Mouse (Mus musculus): ENCODE results near the gene Gpatch1.
"Not testable (repeated sequence)": the region's sequence is repeated elsewhere in the genome, so short reads cannot be mapped to it uniquely, and the experiment has no call there.

The Gpatch1 gene

DNA sequence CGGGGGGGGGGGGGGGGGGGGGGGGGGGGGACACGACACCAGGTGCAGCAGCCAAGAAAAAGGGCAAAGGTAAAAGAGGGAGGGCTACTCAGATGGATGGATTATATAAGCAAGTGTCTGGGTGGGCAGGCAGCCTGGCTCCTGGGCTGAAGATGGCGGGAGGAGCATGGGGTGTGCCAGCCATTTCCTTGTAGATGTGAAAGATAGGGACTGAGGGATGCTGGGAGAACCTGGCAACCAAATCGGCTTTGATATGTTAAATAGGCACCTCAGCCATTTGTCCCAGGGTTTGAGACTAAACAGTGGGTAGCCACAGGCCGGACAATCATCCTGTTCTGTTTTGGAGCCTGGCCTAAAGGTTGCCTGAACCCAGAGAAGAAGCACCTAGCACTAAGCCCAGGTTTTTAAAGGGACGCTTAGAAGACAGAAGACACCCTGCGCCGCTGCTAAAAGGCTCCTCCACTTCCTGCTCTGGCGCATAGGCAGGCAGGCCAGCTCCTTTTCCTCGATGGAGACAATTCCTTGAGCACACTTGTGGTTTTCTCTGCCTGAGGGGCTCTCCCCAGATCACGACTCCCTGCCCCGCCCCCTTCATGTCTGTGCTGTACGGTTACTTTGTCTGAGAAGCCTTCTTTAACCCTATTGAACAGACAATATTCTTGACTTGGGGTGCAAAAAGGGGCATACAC, 4.6 kb upstream of the Gpatch1 start:
- no peak for DNase-seq (ENCODE audit: low spot score)

DNA sequence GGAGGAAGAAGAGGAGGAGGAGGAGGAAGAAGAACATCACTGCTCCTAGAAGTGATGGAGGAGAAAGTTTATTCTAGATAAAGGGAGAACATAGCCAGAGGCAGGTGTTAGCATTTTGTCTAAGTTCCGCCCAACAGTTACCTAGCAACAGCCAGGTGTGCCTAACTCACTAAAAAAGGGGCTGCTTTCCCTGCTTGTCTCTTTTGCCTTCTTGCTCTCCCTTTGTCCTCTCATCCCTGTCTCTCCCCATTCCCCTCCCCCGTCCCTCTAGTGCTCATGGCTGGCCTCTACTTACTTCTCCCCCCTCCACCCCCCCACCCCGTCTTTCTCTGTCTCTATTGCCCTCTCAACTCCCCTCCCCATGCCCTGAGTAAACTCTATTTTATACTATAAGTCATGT, 3.9 kb upstream of the Gpatch1 start:
- DNase-seq (ENCODE audit: low spot score): no peak

DNA sequence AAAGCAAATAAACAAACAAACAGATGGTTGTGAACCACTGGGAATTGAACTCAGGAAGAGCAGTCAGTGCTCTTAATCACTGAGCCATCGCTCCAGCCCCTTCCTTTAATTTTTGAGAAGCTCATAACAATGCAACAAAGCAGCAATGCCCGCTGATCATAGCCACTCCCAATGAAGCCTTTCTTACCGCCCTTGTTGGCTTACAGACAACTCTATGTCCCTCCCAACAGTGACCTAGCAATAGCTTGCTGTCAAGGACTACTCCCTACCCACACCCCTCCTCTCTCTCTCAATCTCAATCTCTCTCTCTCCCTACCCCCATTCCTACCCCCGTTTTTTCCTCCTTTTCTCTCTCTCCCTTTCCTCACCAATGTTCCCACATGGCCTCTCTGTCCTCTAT, 1.5 kb upstream of the Gpatch1 start:
- DNase-seq (ENCODE audit: low spot score): no peak

DNA sequence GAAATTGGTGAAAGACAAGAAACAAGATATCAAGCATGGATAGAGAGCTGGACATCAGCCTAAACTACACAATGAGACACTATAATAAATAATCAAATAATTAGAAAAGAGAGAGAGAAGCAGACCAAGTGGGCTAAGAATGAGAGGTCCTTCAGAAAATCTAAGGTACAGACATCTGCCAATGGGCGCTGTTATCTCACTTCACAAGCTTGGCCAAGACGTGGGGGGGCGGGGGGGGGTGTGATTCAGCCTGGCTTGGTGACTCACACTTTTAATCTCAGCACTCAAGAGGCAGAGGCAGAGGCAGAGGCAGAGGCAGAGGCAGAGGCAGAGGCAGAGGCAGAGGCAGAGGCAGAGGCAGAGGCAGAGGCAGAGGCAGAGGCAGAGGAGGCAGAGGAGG, 981 bp upstream of the Gpatch1 start:
- not testable (repeated sequence) for DNase-seq (ENCODE audit: low spot score)

DNA sequence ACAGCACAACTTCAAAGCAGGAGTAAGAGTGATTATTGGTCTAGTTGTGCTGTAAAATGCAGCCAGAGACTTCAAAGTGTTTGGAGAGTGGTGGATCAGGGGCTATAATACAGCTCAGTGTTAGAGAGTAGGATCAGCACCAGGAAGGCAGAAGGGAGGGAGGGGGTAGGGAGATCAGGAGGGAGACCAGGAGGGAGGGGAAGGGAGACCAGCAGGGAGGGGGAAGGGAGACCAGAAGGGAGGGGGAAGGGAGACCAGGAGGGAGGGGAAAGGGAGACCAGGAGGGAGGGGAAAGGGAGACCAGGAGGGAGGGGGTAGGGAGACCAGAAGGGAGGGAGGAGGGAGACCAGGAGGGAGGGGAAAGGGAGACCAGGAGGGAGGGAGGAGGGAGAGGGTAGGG, 4.1 kb downstream of the Gpatch1 start:
- DNase-seq (ENCODE audit: low spot score): peak; percentile 16

DNA sequence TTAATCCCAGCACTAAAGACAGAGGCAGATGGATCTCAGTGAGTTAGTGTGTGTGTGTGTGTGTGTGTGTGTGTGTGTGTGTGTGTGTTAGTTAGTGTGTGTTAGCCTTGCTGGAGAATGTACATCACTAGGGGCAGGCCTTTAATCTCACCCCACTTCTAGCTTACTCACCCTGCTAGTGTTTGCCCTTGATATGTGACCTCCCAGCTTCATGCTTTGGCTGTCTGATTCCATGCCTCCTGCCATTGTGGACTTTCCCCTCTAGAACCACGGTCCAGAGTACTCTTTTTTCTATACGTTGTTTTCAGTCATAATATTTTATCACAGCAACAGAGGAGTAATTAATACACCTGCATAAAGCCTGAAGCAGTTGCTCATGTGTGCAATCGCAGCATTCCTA, 7.0 kb downstream of the Gpatch1 start:
- DNase-seq (ENCODE audit: low spot score): no peak

DNA sequence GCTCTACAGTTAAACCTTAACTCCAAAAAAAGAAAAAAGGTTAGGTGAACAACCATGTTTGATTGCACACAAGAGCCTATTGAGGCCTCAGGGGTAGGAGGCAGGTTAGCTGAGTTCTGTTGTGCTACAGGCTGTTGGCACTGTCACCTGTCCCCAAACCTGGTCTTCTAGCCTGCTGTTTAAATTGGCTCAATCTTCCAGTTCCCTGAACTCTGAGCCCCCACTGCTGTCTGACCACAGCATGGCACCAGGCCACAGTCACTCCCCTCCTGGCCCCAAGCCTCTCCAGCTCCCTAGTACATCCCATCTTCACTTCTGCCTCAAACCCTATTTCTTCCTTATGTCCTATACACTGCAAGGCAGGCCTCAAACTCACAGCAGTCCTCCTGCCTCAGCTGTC, 17.4 kb downstream of the Gpatch1 start:
- DNase-seq (ENCODE audit: low spot score): no peak

DNA sequence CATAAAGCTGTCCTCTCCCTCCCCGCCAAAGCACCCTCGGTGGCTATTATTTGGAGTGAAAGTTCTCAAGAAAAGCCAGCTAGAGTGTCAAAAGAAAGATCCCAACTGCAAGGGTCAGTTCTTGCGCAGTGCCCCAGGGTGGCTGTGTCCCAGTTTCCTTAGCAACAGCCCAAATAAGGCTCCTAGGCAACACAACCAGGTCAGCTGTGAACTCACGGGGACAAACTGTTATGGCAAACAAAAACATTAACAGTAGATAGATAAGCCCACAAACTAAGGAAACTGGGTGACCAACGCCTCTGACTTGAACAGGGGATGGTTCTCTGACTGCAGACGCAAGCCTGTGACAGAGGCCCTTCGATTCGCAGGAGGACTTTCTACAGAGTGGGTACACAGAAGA, 18.6 kb downstream of the Gpatch1 start:
- DNase-seq (ENCODE audit: low spot score): peak; percentile 67

DNA sequence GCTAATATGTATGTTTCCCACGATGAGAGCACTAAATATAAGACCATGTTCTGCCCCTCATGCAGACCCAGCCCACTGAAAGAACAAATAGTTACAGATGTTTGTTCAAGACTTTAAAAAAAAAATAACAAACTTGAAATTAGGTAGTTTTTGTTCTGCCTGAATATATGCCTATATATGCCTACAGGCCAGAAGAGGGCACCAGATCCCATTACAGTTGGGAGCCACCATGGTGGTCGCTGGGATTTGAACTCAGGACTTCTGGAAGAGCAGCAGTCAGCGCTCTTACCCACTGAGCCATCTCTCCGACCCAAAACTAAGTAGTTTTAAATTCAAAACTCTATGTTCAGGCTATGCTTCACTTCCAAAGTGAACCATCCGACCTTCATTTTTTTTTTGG, 20.4 kb downstream of the Gpatch1 start:
- no peak for DNase-seq (ENCODE audit: low spot score)

DNA sequence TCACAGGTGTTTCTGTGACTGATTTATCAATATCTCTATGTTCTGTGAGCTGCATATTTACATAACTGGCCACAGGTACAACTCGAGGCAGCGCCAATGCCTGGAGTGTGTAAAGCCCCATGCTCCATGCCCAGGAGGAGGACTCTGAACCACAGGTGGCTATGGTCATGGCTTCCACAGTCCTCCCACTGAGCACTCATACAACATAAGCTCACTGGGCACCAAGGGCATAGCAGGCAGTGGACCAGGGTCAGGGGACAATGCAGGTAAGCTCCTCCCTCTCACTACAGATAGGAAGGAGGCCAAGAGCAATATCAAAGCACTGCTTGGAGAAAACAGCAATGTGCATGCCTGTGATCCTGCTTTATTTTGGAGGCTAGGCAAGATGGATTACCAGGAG, 22.6 kb downstream of the Gpatch1 start:
- no peak for DNase-seq (ENCODE audit: low spot score)

DNA sequence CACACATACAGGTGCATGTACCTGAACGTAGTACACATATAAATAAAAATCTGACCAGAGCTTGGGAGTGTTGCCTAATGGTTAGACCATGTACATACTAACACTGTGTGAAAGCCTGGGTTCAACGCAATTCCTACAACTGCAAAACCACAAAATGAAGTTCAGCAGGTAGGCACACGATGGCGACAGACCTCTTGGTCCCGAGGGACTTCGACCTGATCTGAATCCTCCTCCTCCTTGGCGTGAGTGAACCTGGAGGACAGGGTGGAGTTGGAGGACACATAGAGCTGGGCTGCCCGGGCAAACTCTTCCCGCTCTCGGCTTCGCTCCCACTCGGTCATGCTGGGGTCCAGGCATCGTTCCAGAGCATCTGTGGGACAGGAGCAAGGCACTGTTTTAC, 24.8 kb downstream of the Gpatch1 start:
- DNase-seq (ENCODE audit: low spot score): no peak

DNA sequence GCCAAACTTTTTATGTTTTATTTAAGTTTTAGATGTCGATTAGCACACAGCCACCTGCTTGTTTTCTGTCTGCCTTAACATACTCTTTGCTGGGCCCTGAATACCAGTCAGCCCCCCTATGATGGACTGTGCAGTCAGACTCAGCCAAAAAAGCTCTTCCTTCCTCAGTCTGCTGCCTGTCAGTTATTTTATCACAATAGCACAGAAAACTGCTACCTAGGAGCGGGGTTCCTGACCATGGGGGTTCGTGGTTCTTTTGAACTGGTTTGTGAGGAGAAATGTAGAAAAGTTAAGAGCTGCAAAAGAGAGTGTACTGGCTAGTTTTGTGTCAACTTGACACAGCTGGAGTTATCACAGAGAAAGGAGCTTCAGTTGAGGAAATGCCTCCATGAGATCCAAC, 39.3 kb downstream of the Gpatch1 start:
- no peak for DNase-seq (ENCODE audit: low spot score)

DNA sequence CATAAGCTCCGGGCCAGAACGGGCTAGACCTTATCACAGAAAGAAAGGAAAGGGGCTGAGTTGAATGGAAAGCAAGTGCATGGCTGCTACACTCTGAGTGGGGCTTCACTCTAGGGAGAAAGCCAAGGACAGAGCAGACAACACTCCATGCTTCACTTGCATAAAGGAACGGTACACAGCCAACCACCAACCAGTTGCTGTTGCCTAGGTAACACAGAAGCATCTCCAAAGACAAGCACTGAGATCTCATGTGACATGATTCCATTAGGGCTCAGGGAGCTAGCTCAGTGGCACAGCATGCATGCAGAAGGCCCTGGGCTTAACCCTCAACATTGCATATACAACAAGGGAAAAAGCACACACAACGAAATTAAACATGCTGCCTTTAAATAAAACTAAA, 40.8 kb downstream of the Gpatch1 start:
- DNase-seq (ENCODE audit: low spot score): peak; percentile 27

DNA sequence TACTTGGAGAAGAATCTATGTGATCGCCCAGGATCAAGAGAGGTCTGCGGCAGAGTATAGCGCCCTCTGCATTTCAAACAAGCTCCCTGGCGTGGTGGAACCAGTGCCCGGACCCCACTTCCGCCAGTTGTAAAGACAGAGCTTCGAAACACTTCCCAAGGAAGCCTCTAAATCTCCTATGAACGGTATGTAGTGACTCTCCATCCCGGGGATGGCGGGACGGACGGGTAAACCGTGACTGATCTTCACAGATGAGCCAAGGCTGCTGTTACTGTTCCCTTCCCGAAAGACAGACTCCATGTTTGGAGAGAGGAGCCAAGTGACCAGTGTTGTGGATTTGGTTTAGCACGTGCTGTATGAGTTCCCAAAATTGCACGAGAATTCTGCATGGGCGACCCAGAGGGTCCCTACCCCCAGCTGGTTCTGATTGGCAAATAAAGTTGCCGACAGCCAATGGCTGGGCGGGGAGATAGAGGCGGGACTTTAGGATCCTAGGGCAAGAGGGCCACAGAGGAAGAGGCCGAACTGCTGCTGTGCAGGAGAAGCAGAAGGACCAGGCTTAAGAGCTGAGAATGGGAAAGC, 48.7 kb downstream of the Gpatch1 start:
- peak; percentile 68 for DNase-seq (ENCODE audit: low spot score)

DNA sequence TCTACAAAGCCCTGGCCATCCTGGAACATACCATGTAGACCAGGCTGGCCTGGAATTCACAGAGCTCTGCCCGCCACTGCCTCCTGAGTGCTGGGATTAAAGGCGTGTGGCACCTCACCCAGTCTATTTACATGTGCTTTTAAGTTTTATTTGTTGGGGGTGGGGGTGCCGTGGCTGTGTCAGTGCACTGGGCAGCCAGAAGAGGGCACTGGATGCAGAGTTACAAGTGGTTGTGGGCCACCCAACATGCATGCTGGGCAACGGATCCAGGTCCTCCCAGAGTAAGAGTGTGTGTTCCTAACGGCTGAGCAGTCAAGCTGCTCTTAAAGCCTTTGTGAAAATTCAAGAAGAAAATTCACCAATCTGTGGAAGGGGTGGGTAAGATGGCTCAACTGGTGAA, 50.4 kb downstream of the Gpatch1 start:
- DNase-seq (ENCODE audit: low spot score): peak; percentile 17

DNA sequence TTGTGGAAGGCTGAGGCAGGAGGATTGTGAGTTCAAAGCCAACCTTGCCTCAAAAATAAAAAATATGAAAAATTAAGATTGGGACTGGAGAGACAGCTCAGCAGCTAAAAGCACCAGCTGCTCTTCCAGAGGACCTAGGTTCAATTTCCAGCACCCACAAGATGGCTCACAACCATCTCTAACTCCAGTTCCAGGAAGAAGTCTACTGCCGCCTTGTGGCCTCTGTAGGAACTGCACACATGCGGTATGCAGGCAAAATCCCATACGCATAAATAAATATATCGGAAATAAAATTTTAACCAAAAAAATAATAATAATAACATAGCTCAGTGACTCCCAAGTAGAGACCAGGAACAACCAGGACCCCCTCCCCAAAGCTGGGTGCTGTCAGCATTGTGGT, 51.6 kb downstream of the Gpatch1 start:
- no peak for DNase-seq (ENCODE audit: low spot score)

DNA sequence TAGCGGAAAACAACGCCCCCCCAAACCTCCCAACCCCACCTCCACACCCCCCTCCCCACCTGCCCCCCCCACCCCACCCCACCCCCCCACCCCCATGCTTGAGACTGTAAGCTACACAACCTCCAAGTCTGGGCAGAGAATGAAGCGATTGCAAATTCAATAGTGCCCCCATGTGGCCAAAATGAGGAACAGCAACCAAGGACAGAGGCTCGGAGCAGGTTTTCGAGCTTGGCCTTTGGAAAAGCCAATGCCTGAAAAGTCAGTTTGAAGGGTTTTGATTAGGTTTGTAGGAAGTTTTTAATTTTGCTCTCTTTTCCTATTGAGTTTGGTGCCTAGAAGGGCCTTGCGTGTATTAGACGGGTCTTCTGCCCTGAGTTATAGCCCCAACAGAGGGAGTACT, 53.5 kb downstream of the Gpatch1 start:
- peak; percentile 84 for DNase-seq (ENCODE audit: low spot score)

DNA sequence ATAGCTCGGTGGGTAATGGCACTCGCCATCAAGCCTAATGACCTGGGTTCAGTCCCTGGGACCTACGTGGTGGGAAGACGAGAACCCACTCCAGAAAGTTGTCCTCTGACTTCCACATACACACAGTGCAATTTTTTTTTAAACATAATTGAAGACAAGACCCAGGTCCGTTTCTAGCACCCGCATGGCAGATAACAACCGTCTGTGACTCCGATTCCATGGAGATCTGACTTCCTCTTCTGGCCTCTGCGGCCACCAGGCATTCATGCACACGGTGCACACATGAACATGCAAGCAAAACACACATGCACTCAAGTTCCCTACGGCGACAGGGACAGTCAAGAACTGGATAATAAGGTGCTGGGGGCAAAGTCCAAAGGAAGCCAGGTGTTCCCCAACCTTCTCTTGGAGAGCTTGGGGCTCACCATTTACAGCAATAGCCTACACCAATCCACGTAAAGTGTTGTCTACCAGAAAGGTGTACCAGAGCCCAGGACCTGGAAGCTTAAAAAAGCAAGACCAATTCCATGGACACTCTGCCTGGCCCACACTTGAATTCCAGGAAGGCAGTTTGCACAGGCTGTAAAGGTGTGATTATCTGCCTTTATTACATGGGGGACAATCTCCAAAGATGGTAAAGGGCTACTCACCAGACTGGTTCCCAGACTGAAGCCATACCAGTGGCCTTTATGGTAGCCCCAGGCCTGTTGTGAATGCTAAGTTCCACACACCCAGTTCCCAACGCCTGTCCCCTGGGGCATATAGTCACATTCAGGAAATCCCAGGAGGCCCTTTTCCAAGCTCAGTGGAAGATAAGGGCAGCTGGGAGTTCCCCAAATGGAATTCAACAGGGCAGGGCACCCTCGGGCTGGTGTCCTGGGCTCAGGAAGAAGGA, 54.4 kb downstream of the Gpatch1 start:
- no peak for DNase-seq (ENCODE audit: low spot score)

DNA sequence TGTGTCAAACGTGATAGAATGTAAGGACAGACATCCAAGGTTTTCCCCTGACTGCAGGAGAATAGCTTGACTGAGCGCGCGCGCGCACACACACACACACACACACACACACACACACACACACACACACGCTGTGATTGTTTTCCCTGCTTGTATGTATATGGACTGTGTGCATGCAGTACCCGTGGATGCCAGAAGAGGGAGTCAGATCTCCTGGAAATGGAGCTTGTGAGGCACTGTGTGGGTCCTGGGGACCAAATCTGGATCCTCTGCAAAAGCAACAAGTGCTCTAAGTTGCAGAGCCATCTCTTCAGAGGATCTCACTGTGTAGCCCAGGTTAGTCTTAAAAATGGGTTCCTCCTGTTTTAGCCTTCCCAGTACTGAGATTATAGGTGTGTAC, 58.9 kb downstream of the Gpatch1 start:
- DNase-seq (ENCODE audit: low spot score): peak; percentile 24

DNA sequence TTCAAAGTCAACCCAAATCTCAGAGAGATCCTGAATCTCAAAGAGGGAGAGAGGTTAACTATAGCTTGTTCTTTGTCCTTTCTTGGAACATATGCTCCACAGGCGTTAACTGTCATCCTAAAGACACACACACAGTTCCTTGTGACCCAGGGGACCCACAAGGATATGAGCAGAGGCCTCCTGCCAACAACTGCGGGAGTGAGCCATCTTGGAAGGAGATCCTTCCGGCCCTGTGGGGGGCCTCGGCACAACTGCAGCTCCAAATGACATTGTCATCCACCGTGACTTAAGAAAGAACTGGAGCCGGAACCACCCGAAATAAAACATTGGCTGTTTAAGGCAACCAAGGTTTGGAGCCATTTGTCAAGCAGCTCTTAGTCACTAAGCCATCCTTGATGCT, 59.9 kb downstream of the Gpatch1 start:
- no peak for DNase-seq (ENCODE audit: low spot score)

DNA sequence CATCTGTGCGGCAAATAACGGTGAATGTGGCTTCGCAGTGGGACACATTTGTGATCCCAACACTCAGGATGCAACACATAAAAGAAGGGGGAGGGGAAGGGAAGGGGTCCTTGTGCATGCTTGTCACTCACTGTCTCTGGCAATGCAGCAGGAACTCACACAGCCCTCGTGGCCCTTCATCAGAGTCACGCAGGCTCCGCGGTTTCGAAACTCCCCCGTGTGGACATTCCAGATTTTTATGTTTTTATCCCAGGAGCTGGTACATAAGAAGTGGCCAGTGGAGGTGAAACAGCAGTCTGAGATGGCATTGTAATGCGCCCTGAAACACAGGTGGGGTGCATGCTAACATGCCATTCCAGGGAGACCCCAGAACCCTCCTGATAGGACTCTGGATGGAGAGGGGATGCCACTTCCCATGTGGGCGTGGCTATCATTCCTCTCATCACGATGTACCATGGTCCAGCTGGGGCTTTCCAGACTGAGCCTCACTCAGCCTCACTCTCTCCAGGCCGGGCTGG, 66.1 kb downstream of the Gpatch1 start:
- DNase-seq (ENCODE audit: low spot score): peak; percentile 71

DNA sequence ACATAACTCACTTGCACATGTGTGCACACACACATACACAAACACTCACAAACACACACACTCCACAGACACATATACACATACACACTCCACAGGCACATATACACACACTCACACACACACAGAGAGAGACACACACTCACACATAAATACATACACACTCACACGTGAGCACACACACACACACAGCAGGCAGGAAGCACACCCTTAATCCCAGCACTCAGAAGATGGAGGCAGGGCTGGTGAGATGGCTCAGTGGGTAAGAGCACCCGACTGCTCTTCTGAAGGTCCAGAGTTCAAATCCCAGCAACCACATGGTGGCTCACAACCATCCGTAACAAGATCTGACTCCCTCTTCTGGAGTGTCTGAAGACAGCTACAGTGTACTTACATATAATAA, 80.3 kb downstream of the Gpatch1 start:
- DNase-seq (ENCODE audit: low spot score): not testable (repeated sequence)

DNA sequence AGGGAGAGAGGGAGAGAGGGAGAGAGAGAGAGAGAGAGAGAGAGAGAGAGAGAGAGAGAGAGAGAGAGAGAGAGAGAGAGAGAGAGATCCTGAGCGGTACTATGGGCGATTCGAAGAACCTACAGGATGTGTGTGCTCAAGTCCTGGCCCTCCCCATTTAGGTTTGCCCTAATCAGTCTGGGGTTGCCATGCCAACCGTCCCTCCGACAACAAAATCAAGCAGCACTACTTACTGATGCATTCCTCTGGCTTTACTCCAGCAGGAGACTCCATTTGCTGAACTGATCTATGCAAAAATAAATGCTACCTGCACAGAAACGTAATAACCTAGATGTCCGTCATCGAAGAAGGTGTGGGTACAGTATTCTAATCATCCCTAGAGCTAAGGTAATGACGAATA, 82.9 kb downstream of the Gpatch1 start:
- DNase-seq (ENCODE audit: low spot score): peak; percentile 70

Measured in retina, embryonic 14.5 days (tissue).